Mouse (Mus musculus) hindbrain, postnatal 0 days (tissue): Measurements from ENCODE around the gene Il17ra. TPM values are rescaled to one million over a fixed set of nuclear protein-coding genes. Genes with fewer than 3 reads are reported as not detected.

Experiments
- ATAC-seq: fragments of 200-750 bp; cut with Nextera tagmentation; 2 replicates; pipeline ENCODE4 v1.8.0; 2017; ENCODE audit warnings: mild to moderate bottlenecking, moderate TSS enrichment, moderate library complexity
- DNase-seq: peaks from one replicate; pipeline ENCODE4 v3.0.0-alpha.2; 2015; ENCODE audit warnings: low spot score
- H3K27ac ChIP-seq: fragments of 300-500 bp; sonication (generic); 2 replicates; pipeline ENCODE4 v1.5.1; 2014; ENCODE audit warnings: mild to moderate bottlenecking
- H3K27me3 ChIP-seq: fragments of 300-500 bp; sonication (generic); 2 replicates; pipeline ENCODE4 v1.6.1; 2014; ENCODE audit warnings: low read length, mixed read lengths; ENCODE audit not compliant: insufficient read depth
- H3K36me3 ChIP-seq: fragments of 300-500 bp; sonication (generic); 2 replicates; pipeline ENCODE4 v1.6.1; 2014; ENCODE audit warnings: low read length, mixed read lengths; ENCODE audit not compliant: insufficient read depth
- H3K4me1 ChIP-seq: fragments of 300-500 bp; sonication (generic); 2 replicates; pipeline ENCODE4 v1.6.1; 2014; ENCODE audit warnings: antibody characterized with exemption, low read length, mixed read lengths; ENCODE audit not compliant: insufficient read depth
- H3K4me2 ChIP-seq: fragments of 300-500 bp; sonication (generic); 2 replicates; pipeline ENCODE4 v1.6.1; 2014; ENCODE audit warnings: low read depth, mild to moderate bottlenecking, low read length, moderate library complexity, mixed read lengths
- H3K4me3 ChIP-seq: fragments of 300-500 bp; sonication (generic); 2 replicates; pipeline ENCODE4 v1.5.1; 2014; ENCODE audit warnings: low read length
- H3K9ac ChIP-seq: fragments of 300-500 bp; sonication (generic); replicated peaks from 2 replicates; pipeline ENCODE4 v1.6.1; 2014; ENCODE audit warnings: mild to moderate bottlenecking, low read length, moderate library complexity, mixed read lengths
- H3K9me3 ChIP-seq: fragments of 300-500 bp; sonication (generic); 2 replicates; pipeline ENCODE4 v1.6.1; 2016; ENCODE audit warnings: low read length, mixed read lengths
- CTCF ChIP-seq: IDR thresholded peaks from 2 replicates; pipeline ENCODE4 v1.5.1; 2016; ENCODE audit warnings: antibody characterized with exemption, control low read depth, low read depth
- WGBS: fragments of 180-500 bp; shearing (Covaris S2); extraction: QIAGEN DNeasy Blood & Tissue Kit; methylation state at CpG from one replicate; pipeline ENCODE4 v1.1.7; 2014; 5-methylcytosine and 5-hydroxymethylcytosine counted together
- polyA plus RNA-seq: library from polyadenylated mRNA; unstranded; fragments of >200 nt; fragmentation: Nextera tagmentation; extraction: Ambion mirVana; gene quantifications from 2 replicates; pipeline ENCODE4 v1.2.1, GENCODE M21; 2015
- total RNA-seq: library from RNA; depleted of rRNA; stranded (reverse); fragments of >200 nt; gene quantifications from 2 replicates; pipeline ENCODE4 v1.2.3, GENCODE M21; 2014

Il17ra gene
- total and polyA plus RNA-seq, 2 experiments from 2014 or later: 5.8 to 10.6 TPM

DNA sequence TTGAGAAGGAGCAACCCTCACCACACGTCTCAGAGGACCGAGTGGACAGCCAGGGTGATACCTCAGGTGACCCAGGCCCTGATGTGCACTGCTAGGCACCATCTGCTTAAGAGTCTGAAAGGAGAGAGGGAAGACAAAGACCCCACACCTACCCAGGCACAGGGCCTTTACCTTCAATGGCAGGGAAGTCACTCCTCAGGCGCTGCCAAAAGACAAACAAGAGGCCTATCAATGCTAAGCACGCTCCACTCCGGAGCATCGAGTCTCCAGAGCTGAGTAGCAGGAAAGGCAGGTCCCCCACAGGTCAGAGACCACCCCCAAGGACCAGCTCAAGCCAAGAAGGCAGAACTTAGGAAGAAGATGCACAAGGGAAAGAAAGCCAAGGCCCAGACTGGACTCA, 53.8 kb downstream of the Il17ra start:
- H3K9me3 ChIP-seq: no peaks in the 10 kb centered on the region
- H3K9ac ChIP-seq: no peak overlapping the region
- ATAC-seq (peak; percentile 31; the same call in 1 of the 2 replicates), DNase-seq (no peak)
- H3K27me3 ChIP-seq: no peaks in the 10 kb centered on the region
- WGBS: 89% methylated on average over 6 of the region's 6 CpGs
- H3K36me3 ChIP-seq: peaks cover 30% of the 10 kb centered on the region
- TF ChIP-seq CTCF: no peak
- H3K4me3 ChIP-seq: no peak overlapping the region
- no peaks in the 10 kb centered on the region for H3K4me1 ChIP-seq
- no peak overlapping the region for H3K4me2 ChIP-seq
- no peak overlapping the region for H3K27ac ChIP-seq

DNA sequence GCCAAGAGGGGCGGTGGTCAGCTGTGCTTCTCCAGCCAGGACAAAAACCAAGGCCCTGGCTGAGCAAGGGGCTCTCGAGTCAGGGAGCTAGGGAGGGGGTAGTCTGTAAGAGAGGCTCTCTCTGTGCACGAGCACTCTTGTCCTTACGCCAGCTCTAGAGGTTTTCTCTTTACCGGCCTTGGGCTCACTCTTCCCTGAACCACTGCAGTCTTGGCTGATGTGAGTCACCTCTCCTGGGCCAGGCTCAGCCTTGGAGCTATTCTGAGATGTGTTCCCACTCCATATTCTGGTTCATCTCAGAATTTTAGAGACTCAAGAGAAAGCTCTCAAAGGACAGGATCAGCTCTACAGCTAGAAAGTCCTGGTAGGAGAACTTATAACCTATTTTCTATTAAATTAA, 54.3 kb downstream of the Il17ra start:
- Histone ChIP-seq H3K9ac (no peak overlapping the region), H3K4me3 (no peak overlapping the region), H3K27ac (no peak overlapping the region), H3K4me2 (no peak overlapping the region), H3K9me3 (no peaks in the 10 kb centered on the region), H3K27me3 (no peaks in the 10 kb centered on the region), H3K4me1 (no peaks in the 10 kb centered on the region), H3K36me3 (peaks cover 32% of the 10 kb centered on the region)
- 73% methylated on average over 5 of the region's 5 CpGs for WGBS
- no peak for TF ChIP-seq CTCF
- ATAC-seq: 0 out of 2 replicates have a peak, but pooled peaks have one; percentile 25
- peak; percentile 13 for DNase-seq

DNA sequence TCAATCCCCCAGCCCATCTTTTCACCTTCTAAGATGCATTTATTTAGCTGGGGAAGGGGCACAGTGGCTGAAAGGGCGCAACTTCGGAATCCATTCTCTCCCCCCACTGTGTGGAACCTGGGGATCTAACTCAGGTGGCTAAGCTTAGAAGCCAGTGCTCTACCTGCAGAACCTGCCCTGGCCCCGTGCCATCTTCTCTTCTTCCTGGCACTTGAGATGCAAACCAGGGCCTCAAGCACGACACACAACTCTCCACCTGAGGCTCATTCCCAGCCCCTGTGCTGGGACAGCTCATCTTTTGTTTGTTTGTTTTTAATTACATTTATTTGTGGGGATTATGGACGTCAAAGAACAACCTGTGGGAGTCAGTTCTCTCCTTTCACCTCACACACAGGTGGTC, 56.6 kb downstream of the Il17ra start:
- H3K9me3 ChIP-seq: no peaks in the 10 kb centered on the region
- peaks cover 31% of the 10 kb centered on the region for H3K36me3 ChIP-seq
- no peaks in the 10 kb centered on the region for H3K4me1 ChIP-seq
- H3K27ac ChIP-seq: no peak overlapping the region
- no peak for TF ChIP-seq CTCF
- H3K9ac ChIP-seq: no peak overlapping the region
- no peak overlapping the region for H3K4me2 ChIP-seq
- DNase-seq (no peak), ATAC-seq (no peak)
- H3K4me3 ChIP-seq: no peak overlapping the region
- no peaks in the 10 kb centered on the region for H3K27me3 ChIP-seq
- WGBS: 95% methylated on average over 5 of the region's 5 CpGs

DNA sequence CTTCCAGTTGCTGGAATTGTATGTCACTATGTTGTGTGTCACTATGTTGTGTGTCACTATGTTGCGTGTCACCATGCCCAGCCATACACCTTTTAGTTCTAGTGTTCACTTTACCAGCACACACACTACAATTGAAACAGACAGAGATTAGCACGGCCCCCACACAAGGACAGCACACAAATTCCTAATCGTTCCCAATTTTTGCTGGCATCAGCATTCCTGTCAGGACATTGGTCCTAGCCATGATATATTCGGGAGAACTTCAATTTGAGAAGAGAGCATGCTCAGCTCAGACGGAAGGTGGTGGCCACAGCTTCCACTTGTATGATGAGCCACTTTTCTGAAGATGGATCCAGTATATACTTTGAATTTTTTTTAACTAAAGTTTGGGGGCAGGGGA, 61.7 kb downstream of the Il17ra start:
- no peak overlapping the region for H3K9ac ChIP-seq
- no peak for TF ChIP-seq CTCF
- DNase-seq (no peak), ATAC-seq (no peak)
- H3K36me3 ChIP-seq: peaks cover 24% of the 10 kb centered on the region
- no peak overlapping the region for H3K27ac ChIP-seq
- H3K27me3 ChIP-seq: no peaks in the 10 kb centered on the region
- H3K4me3 ChIP-seq: no peak overlapping the region
- H3K4me2 ChIP-seq: no peak overlapping the region
- no peaks in the 10 kb centered on the region for H3K9me3 ChIP-seq
- peaks cover 2% of the 10 kb centered on the region for H3K4me1 ChIP-seq
- 90% methylated on average over 5 of the region's 5 CpGs for WGBS

DNA sequence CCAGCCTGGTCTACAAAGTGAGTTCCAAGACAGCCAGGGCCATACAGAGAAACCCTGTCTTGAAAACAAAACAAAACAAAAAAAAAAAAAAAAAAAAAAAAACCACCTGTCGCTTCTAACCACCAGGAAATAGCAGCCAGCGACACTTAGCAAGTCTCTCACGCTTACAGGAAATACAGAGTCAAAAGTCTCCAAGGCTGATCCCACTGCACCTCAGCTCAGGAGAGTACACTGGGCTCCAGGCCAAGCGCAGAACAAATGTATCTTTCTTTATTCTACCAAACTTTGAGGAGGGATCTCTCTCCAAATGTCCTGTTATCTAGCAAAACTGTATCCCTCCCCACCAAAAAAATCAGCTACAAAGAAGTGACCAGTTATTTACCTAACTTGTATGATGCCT, 66.1 kb downstream of the Il17ra start:
- no peaks in the 10 kb centered on the region for H3K9me3 ChIP-seq
- H3K4me1 ChIP-seq: peaks cover 11% of the 10 kb centered on the region
- no peak overlapping the region for H3K4me3 ChIP-seq
- peak overlapping the region; percentile 20; the same call in 1 of the 2 replicates for H3K27ac ChIP-seq
- ATAC-seq (no peak), DNase-seq (no peak)
- 66% methylated on average over 4 of the region's 4 CpGs for WGBS
- H3K36me3 ChIP-seq: no peaks in the 10 kb centered on the region
- H3K27me3 ChIP-seq: no peaks in the 10 kb centered on the region
- H3K9ac ChIP-seq: no peak overlapping the region
- H3K4me2 ChIP-seq: peak overlapping the region; percentile 80
- no peak for TF ChIP-seq CTCF

DNA sequence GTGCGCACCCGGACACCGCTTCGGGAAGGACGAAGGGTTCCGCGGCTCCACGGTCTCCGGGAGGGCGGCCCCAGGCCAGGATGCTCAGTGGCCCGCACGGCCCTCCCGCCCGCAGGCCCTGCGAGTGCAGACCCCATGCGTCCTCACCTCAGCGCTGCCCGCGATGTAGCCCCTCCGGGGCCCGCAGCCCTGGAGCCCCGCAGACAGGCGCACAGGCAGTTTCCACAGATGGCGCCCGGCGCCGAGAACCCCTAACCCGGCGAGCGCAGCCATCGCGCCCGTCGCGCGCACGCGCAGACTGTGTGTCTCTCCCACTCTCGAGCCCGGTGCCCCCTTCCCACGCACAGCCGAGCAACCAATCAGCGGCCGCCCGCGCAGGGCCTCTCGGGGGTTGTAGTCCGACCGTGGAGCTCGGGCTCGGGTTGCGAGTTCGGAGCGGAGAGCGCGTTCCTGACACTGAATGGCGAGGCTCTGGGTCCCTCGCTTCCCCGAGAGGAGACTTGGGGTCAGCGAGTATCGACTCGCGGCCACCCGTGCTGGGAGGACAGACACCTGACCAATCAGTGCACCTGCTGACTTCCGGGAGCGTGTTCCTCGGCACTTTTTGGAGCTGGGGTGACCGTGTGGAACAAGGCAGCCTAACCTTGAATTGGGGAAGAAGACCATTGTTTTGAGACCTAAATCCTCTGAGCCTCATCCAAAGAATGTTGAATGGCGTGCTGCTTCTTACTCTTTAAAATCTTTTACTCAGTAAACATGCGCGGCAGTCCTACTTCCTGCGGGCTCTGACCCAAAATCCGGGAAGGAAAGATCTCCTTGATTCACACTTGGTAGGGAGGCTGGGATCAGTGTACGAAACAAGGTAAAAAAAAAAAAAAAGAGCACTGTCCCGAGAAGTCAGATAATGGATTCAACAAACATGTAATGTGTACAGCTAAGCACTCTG, 68.2 kb downstream of the Il17ra start, which contains the start of gene Hdhd5:
Gene Hdhd5 (minus strand): TSS at position 300 of the 946 bp plus-strand sequence.
- Histone ChIP-seq H3K4me3 (peak within 1 kb of the TSS; percentile 94), H3K9me3 (no peaks in the 10 kb centered on the region), H3K4me2 (peak within 1 kb of the TSS; percentile 80), H3K9ac (peak within 1 kb of the TSS; percentile 88), H3K4me1 (peaks cover 11% of the 10 kb centered on the region), H3K27ac (peak within 1 kb of the TSS; percentile 78), H3K27me3 (no peaks in the 10 kb centered on the region), H3K36me3 (no peaks in the 10 kb centered on the region)
- no peak for TF ChIP-seq CTCF
- ATAC-seq (peak; percentile 98), DNase-seq (peak; percentile 97)
- under 1% methylated on average over 75 of the region's 75 CpGs for WGBS

DNA sequence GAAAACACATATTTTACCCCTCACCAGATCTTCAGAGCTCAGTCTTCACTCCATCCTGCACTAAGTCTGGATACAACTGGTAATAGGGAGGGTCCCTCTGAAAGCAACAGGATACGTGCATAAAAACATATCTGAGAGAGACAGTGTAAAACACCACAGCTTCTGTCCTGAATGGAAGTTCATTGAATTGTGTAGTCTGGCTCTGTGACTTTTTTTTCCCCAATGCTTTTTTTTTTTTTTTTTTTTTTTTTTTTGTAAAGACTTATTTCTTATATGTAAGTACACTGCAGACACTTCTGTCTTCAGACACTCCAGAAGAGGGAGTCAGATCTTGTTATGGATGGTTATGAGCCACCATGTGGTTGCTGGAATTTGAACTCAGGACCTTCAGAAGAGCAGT, 69.5 kb downstream of the Il17ra start:
- Histone ChIP-seq H3K27ac (no peak overlapping the region), H3K4me2 (no peak overlapping the region), H3K4me3 (no peak overlapping the region), H3K9ac (no peak overlapping the region), H3K9me3 (no peaks in the 10 kb centered on the region), H3K36me3 (no peaks in the 10 kb centered on the region), H3K27me3 (no peaks in the 10 kb centered on the region), H3K4me1 (peaks cover 11% of the 10 kb centered on the region)
- no peak for DNase-seq
- no peak for TF ChIP-seq CTCF
- WGBS: 94% methylated on average over 1 of the region's 1 CpGs
- no peak for ATAC-seq
